Mouse (Mus musculus) intestine, embryonic 16.5 days (tissue): ENCODE measurements at regions not wholly inside any gene's neighbourhood (a gene's known extent, or its start where the extent isn't known, plus 50 kb on each side); places are given as distances from the start of the nearest gene placed in this dataset.
A peak's percentile ranks its signal among the peaks of the same experiment; 100 is the strongest.

Experiments
- ATAC-seq: fragments of 200-750 bp; cut with Nextera tagmentation; 2 replicates; pipeline ENCODE4 v1.8.0; 2017; ENCODE audit warnings: moderate TSS enrichment, moderate library complexity
- H3K27ac ChIP-seq: fragments of 300-500 bp; sonication (generic); 2 replicates; pipeline ENCODE4 v1.5.1; 2014; ENCODE audit warnings: mild to moderate bottlenecking, low read length
- H3K27me3 ChIP-seq: fragments of 300-500 bp; sonication (generic); replicated peaks from 2 replicates; pipeline ENCODE4 v1.6.1; 2014; ENCODE audit warnings: low read length, control low read depth, mixed read lengths; ENCODE audit not compliant: control insufficient read depth, insufficient read depth
- H3K36me3 ChIP-seq: fragments of 300-500 bp; sonication (generic); 2 replicates; pipeline ENCODE4 v1.6.1; 2014; ENCODE audit warnings: low read length, control low read depth; ENCODE audit not compliant: control insufficient read depth, insufficient read depth
- H3K4me1 ChIP-seq: fragments of 300-500 bp; sonication (generic); 2 replicates; pipeline ENCODE4 v1.6.1; 2014; ENCODE audit warnings: low read length, control low read depth, mixed read lengths; ENCODE audit not compliant: control insufficient read depth, insufficient read depth
- H3K4me2 ChIP-seq: fragments of 300-500 bp; sonication (generic); 2 replicates; pipeline ENCODE4 v1.6.1; 2014; ENCODE audit warnings: low read depth, low read length, control low read depth
- H3K4me3 ChIP-seq: fragments of 300-500 bp; sonication (generic); 2 replicates; pipeline ENCODE4 v1.5.1; 2014; ENCODE audit warnings: mild to moderate bottlenecking, low read length
- H3K9ac ChIP-seq: fragments of 300-500 bp; sonication (generic); 2 replicates; pipeline ENCODE4 v1.6.1; 2014; ENCODE audit warnings: low read depth, low read length
- H3K9me3 ChIP-seq: fragments of 300-500 bp; sonication (generic); 2 replicates; pipeline ENCODE4 v1.6.1; 2016; ENCODE audit warnings: low read length, control low read depth; ENCODE audit not compliant: control insufficient read depth
- WGBS: fragments of 180-500 bp; shearing (Covaris S2); extraction: QIAGEN DNeasy Blood & Tissue Kit; methylation state at CpG from one replicate; pipeline ENCODE4 v1.1.7; 2014; 5-methylcytosine and 5-hydroxymethylcytosine counted together

DNA sequence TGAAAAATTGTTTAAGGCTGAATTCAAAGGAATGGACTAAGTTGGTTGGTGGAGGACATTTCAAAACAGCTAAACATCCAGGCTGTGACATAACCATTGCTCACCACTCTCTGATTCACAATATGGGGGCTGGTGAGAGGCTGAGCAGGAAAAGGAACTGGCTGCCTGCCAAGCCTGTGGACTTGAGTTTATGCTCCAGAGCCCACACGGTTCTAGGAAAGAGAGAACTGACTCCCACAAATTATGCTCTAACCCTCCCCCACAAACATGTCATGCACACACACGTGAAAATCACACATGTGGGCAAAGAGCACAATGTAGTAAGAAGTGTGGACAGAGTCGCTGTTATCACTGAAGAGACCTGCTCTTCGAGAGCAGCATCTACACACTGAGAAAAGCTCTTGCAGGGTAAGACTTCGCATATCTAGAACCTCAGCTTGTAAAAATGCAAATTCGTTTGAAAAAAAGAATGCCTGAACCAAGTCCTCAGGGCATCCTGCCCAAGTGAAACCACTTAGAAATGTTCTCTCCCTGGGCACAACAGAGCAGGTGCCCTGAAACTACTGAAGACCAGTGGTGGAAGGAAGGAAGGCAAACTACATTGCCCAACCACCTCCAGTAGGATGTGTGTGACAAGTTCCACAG, 118.9 kb upstream of the Qrfpr start:
- Histone ChIP-seq H3K4me3 (no peak overlapping the region), H3K27ac (no peak overlapping the region), H3K36me3 (no peaks in the 10 kb centered on the region), H3K9ac (no peak overlapping the region), H3K27me3 (no peaks in the 10 kb centered on the region), H3K4me2 (no peak overlapping the region), H3K9me3 (no peaks in the 10 kb centered on the region), H3K4me1 (no peaks in the 10 kb centered on the region)
- WGBS: 68% methylated on average over 6 of the region's 6 CpGs
- ATAC-seq: no peak

DNA sequence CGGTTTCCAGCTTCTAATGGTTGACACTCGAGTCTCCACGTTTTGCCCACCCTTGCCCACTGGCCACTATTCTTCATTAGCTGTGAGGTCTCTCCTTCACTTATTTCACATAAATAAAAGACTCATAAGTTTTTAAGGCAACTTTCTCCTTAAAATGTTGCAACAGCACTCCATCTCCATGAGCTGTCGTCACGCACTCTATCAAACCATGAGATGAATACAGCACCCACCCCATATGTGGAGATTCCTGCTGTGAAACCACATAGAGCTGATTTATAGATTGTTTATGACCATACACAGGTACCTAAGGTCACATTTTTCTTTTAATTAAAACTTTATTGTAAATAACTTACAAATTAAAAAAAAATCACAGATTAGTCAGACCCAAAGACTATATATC, 117.5 kb upstream of the Qrfpr start:
- no peaks in the 10 kb centered on the region for H3K27me3 ChIP-seq
- no peak for ATAC-seq
- 86% methylated on average over 5 of the region's 5 CpGs for WGBS
- no peaks in the 10 kb centered on the region for H3K4me1 ChIP-seq
- H3K4me3 ChIP-seq: no peak overlapping the region
- H3K36me3 ChIP-seq: no peaks in the 10 kb centered on the region
- no peaks in the 10 kb centered on the region for H3K9me3 ChIP-seq
- H3K9ac ChIP-seq: no peak overlapping the region
- H3K4me2 ChIP-seq: no peak overlapping the region
- no peak overlapping the region for H3K27ac ChIP-seq

DNA sequence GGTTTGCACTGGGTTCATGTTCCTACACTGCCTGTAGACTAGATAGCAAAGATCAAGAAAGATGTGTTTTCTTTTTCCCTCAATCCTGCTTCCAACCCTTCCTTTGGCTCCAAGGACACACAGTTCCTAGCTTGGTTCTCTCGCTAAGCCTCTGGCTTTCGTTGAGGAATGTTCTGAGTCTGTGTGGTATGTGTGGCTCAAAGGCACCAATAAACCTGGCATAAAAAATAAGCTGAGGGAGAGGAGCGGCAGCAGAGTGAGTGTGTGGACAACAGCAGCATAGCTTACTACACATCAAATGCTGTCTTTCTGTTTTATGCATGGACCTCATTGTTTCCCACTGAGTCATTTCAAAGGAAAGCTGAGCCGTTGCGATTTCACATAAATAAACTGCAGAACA, 112.2 kb upstream of the Qrfpr start:
- H3K27ac ChIP-seq: no peak overlapping the region
- H3K4me2 ChIP-seq: no peak overlapping the region
- H3K4me1 ChIP-seq: no peaks in the 10 kb centered on the region
- H3K36me3 ChIP-seq: no peaks in the 10 kb centered on the region
- WGBS: 63% methylated on average over 5 of the region's 5 CpGs
- no peak for ATAC-seq
- H3K27me3 ChIP-seq: no peaks in the 10 kb centered on the region
- H3K4me3 ChIP-seq: no peak overlapping the region
- H3K9ac ChIP-seq: no peak overlapping the region
- H3K9me3 ChIP-seq: no peaks in the 10 kb centered on the region

DNA sequence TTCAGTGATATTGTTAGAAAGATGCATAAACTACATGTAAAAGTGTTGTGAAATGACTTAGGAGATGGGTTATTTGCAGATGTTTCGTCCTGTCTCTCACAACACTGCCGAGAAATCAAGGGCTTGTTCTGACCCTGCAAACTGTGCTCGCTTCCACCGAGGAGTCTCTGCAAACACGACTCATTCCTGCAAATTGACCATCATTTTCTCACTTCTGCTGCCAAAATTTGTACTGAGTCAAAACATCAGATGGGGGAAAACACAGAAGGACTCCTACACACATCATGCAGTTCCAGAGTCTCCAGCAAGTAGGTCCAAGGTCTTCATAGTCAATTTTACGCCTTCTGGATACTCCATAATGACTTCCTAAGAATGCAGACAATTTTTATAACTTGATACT, 109.9 kb upstream of the Qrfpr start:
- 89% methylated on average over 6 of the region's 6 CpGs for WGBS
- Histone ChIP-seq H3K4me3 (no peak overlapping the region), H3K27me3 (no peaks in the 10 kb centered on the region), H3K36me3 (no peaks in the 10 kb centered on the region), H3K27ac (no peak overlapping the region), H3K9me3 (no peaks in the 10 kb centered on the region), H3K4me1 (no peaks in the 10 kb centered on the region), H3K4me2 (no peak overlapping the region), H3K9ac (no peak overlapping the region)
- ATAC-seq: no peak

DNA sequence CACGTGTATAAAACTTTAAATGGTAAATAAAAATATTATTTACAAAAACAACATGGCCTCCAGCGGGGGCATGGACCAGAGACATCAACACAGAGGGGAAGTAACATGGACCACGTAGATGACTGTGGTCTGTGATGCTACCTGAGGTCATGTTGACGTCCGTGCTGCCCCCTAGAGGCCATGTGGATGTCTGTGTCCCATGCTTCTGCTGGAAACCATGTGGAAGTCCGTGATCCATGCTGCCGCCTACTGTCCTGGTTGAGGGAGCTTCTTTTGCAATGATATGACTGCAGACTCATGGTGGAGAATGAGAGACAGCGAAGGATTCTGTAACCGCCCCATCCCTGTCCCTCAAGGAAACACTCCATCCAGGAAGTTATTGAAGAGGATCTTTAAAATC, 108.5 kb upstream of the Qrfpr start:
- no peak overlapping the region for H3K4me3 ChIP-seq
- no peaks in the 10 kb centered on the region for H3K27me3 ChIP-seq
- H3K9ac ChIP-seq: no peak overlapping the region
- H3K36me3 ChIP-seq: no peaks in the 10 kb centered on the region
- 28% methylated on average over 9 of the region's 9 CpGs for WGBS
- ATAC-seq: no peak
- H3K9me3 ChIP-seq: no peaks in the 10 kb centered on the region
- no peak overlapping the region for H3K27ac ChIP-seq
- H3K4me1 ChIP-seq: no peaks in the 10 kb centered on the region
- H3K4me2 ChIP-seq: no peak overlapping the region

DNA sequence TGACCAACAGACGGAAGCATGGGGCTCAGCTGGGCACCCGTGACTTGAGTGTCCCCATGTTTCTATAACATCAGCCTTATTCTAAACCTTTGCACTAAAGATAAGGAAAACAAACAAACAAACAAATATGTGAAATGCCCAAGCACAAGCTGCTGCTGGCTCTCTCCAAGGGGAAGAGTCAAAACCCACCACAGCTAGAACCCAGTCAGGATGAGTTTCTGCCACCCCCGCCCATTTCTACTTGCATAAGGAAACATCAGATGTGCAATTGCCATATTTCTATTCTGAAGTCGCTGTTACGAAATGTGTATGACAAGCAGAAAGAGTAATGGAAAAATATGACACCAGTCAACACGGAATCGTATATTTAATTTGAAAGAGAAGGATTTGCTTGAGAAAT, 107.5 kb upstream of the Qrfpr start:
- no peak for ATAC-seq
- Histone ChIP-seq H3K27ac (no peak overlapping the region), H3K27me3 (no peaks in the 10 kb centered on the region), H3K36me3 (no peaks in the 10 kb centered on the region), H3K4me2 (no peak overlapping the region), H3K4me3 (no peak overlapping the region), H3K9me3 (no peaks in the 10 kb centered on the region), H3K4me1 (no peaks in the 10 kb centered on the region), H3K9ac (no peak overlapping the region)
- WGBS: 85% methylated on average over 7 of the region's 7 CpGs

DNA sequence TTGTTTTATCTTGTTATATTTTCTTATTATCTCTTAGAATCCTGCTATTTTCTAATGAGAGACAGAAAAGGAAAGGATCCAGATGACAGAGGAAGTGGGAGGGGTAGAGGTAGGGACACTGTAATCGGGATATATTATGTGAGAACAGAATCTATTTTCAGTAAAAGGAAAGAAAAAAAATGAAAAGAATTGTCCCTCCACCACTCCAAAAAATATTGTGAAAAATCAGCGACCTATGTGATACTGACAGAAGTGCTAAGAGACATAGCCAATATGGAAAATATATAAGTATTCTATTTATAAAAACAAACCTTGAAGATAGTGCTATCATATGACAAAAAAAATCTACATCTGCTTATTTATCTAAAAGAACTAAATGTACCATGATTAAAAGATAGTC, 106.8 kb upstream of the Qrfpr start:
- Histone ChIP-seq H3K9me3 (no peaks in the 10 kb centered on the region), H3K4me3 (no peak overlapping the region), H3K27me3 (no peaks in the 10 kb centered on the region), H3K4me2 (no peak overlapping the region), H3K4me1 (no peaks in the 10 kb centered on the region), H3K27ac (no peak overlapping the region), H3K36me3 (no peaks in the 10 kb centered on the region), H3K9ac (no peak overlapping the region)
- no peak for ATAC-seq
- WGBS: 84% methylated on average over 2 of the region's 2 CpGs

DNA sequence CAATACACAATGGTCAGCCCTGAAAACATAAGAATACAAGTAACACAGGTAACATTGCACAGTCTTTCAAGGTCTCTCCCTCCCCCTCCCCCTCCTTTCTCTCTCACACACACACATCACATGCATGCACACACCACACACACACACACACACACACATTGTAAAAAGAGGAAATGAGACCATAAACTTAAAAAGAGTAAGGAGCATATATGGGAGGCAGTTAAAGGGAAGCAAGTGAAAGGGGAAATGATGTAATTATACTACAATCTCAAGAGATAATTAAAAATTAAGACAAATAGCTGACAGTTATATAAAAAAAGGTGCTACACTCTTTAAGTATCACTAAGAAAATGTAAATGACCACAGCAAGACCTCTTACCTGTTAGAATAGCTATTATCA, 96.5 kb upstream of the Qrfpr start:
- Histone ChIP-seq H3K27me3 (no peaks in the 10 kb centered on the region), H3K4me2 (no peak overlapping the region), H3K4me3 (no peak overlapping the region), H3K9ac (no peak overlapping the region), H3K4me1 (no peaks in the 10 kb centered on the region), H3K27ac (no peak overlapping the region), H3K9me3 (no peaks in the 10 kb centered on the region), H3K36me3 (no peaks in the 10 kb centered on the region)
- ATAC-seq: no peak

DNA sequence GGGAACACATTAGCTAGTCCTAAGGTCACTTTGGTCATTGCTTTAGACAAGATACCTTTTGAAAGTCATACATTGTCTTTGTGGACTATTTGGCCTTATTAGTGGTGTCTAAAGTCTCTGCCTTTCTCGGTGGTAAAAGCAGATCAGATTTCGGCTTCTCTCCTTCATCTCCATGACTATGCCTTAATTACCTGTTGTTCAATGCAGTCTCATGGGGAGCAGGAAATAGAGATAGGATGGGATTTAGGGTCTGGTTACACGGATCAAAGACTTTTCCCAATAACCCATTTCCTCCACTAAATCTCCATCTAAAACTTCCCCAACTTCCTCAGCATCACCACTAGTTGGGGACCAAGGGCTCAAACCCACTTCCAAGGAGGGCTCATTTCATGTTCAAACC, 89.2 kb upstream of the Qrfpr start:
- no peak overlapping the region for H3K4me2 ChIP-seq
- no peak overlapping the region for H3K4me3 ChIP-seq
- H3K9me3 ChIP-seq: no peaks in the 10 kb centered on the region
- ATAC-seq: no peak
- no peaks in the 10 kb centered on the region for H3K27me3 ChIP-seq
- WGBS: 13% methylated on average over 3 of the region's 3 CpGs
- H3K27ac ChIP-seq: no peak overlapping the region
- H3K4me1 ChIP-seq: no peaks in the 10 kb centered on the region
- H3K9ac ChIP-seq: no peak overlapping the region
- no peaks in the 10 kb centered on the region for H3K36me3 ChIP-seq

DNA sequence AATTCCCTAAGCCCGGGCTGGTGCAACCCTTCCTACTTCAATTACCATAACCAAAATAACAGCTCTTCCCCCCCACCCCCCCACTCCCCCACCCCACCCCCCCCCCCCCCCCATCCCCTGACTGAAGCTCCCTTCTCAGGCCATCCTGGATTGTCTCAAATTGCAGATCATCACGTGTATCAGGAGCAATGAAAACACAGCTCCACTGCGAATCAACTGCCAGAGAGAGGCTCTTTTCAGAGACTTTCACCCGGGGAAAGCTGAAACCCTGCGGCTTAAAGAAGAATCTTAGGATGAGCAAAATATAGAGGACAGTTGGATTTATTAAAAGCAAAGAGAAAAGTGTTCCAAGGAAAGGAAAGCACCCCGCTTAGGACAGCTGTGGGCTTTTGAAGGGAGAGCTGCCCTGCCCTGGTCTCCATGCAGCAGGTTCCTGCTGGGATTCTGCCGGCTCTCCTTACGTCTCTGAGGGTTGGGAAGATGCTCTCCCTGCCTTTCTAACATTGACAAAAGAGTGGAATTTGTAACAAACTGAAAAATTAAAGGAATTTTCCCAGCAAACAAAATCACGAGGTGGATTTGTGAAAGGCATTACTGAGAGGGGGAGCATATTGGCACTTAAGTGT, 88.6 kb upstream of the Qrfpr start:
- Histone ChIP-seq H3K27ac (no peak overlapping the region), H3K36me3 (no peaks in the 10 kb centered on the region), H3K4me1 (no peaks in the 10 kb centered on the region), H3K4me3 (no peak overlapping the region), H3K27me3 (no peaks in the 10 kb centered on the region), H3K9ac (no peak overlapping the region), H3K4me2 (0 out of 2 replicates have a peak overlapping the region, but pooled peaks have one; percentile 11), H3K9me3 (no peaks in the 10 kb centered on the region)
- WGBS: 3% methylated on average over 9 of the region's 9 CpGs
- no peak for ATAC-seq
